Mouse (Mus musculus) myocyte (in vitro differentiated cells): ENCODE measurements at regions not wholly inside any gene's neighbourhood (a gene's known extent, or its start where the extent isn't known, plus 50 kb on each side); places are given as distances from the start of the nearest gene placed in this dataset.

Experiments used
- CEBPB ChIP-seq: IDR thresholded peaks from 2 replicates; pipeline ENCODE4 v1.6.1; 2011; ENCODE audit warnings: mild to moderate bottlenecking, moderate library complexity; ENCODE audit not compliant: poor library complexity, insufficient read depth, severe bottlenecking
- E2F4 ChIP-seq: IDR thresholded peaks from one replicate; pipeline ENCODE4 v1.6.1; 2011; ENCODE audit warnings: mild to moderate bottlenecking, control low read depth, moderate library complexity; ENCODE audit not compliant: insufficient read depth
- MAX ChIP-seq: IDR thresholded peaks from one replicate; pipeline ENCODE4 v1.6.1; 2011; ENCODE audit warnings: low read depth, mild to moderate bottlenecking, control low read depth
- MYOD1 ChIP-seq, 3 experiments: IDR thresholded peaks; one replicate each; pipeline ENCODE4 v1.6.1; 2011; ENCODE audit warnings: control low read depth in 2 of 3, low read depth in 2 of 3, mild to moderate bottlenecking in 2 of 3, moderate library complexity in 1 of 3; ENCODE audit not compliant: insufficient read length in 2 of 3, control insufficient read depth in 1 of 3
- POLR2A ChIP-seq: IDR thresholded peaks from one replicate; pipeline ENCODE4 v1.6.1; 2011; ENCODE audit warnings: low read depth, mild to moderate bottlenecking, control low read depth, moderate library complexity; ENCODE audit not compliant: insufficient read length
- POLR2AphosphoS2 ChIP-seq: IDR thresholded peaks from one replicate; pipeline ENCODE4 v1.6.1; 2011; ENCODE audit warnings: low read depth, control low read depth; ENCODE audit not compliant: insufficient read length
- REST ChIP-seq: IDR thresholded peaks from one replicate; pipeline ENCODE4 v1.6.1; 2011; ENCODE audit warnings: mild to moderate bottlenecking, control low read depth, moderate library complexity; ENCODE audit not compliant: insufficient read depth, insufficient read length
- TCF12 ChIP-seq: IDR thresholded peaks from one replicate; pipeline ENCODE4 v1.6.1; 2011; ENCODE audit warnings: mild to moderate bottlenecking, control low read depth; ENCODE audit not compliant: poor library complexity, insufficient read depth, severe bottlenecking
- USF1 ChIP-seq: IDR thresholded peaks from one replicate; pipeline ENCODE4 v1.6.1; 2011; ENCODE audit warnings: low read depth, mild to moderate bottlenecking, control low read depth, moderate library complexity

GRCm38 (mm10) chr1:144379991-144380594 is 131.1 kb upstream of the Rgs1 start:
- TF ChIP-seq CEBPB, result no peak
- no peak for TF ChIP-seq POLR2A
- TF ChIP-seq REST, result no peak
- TF ChIP-seq MYOD1 (IDR thresholded peaks at IDR 0.05; ENCODE audit: control insufficient read depth in 1 of 3, insufficient read length in 2 of 3, low read depth in 2 of 3), result no peak
- no peak for TF ChIP-seq USF1
- TF ChIP-seq TCF12, result no peak
- no peak for TF ChIP-seq POLR2AphosphoS2
- TF ChIP-seq E2F4, result no peak
- TF ChIP-seq MAX, result no peak
